Mouse (Mus musculus) gastrocnemius, adult 2 months (tissue): ENCODE data around the gene Orai1. TPM values are rescaled to one million over a fixed set of nuclear protein-coding genes. Genes with fewer than 3 reads are reported as not detected.

Experiments
- DNase-seq: peaks from one replicate; pipeline ENCODE4 v3.0.0; 2022
- H3K27ac ChIP-seq: fragments of 200-600 bp; 2 replicates; pipeline ENCODE4 v1.8.1; 2022; ENCODE audit warnings: mild to moderate bottlenecking
- H3K4me3 ChIP-seq: fragments of 200-600 bp; 2 replicates; pipeline ENCODE4 v1.8.1; 2022; ENCODE audit warnings: mild to moderate bottlenecking, moderate library complexity
- CTCF ChIP-seq: fragments of 200-600 bp; IDR thresholded peaks from 2 replicates; pipeline ENCODE4 v1.8.1; 2022; ENCODE audit warnings: antibody characterized with exemption, mild to moderate bottlenecking, moderate library complexity
- intact Hi-C: fragments of 180-260 bp; cut with DNase I; formaldehyde crosslinking; loops from one replicate; pipeline ENCODE4 v1.15.1; 2025
- total RNA-seq, 2 experiments: library from RNA; stranded (reverse); gene quantifications; 2 replicates each; pipeline ENCODE4 v1.2.3; 2021

The Orai1 gene
- total RNA-seq, 2 experiments from 2014 or later, result 32.1 to 38.7 TPM

DNA sequence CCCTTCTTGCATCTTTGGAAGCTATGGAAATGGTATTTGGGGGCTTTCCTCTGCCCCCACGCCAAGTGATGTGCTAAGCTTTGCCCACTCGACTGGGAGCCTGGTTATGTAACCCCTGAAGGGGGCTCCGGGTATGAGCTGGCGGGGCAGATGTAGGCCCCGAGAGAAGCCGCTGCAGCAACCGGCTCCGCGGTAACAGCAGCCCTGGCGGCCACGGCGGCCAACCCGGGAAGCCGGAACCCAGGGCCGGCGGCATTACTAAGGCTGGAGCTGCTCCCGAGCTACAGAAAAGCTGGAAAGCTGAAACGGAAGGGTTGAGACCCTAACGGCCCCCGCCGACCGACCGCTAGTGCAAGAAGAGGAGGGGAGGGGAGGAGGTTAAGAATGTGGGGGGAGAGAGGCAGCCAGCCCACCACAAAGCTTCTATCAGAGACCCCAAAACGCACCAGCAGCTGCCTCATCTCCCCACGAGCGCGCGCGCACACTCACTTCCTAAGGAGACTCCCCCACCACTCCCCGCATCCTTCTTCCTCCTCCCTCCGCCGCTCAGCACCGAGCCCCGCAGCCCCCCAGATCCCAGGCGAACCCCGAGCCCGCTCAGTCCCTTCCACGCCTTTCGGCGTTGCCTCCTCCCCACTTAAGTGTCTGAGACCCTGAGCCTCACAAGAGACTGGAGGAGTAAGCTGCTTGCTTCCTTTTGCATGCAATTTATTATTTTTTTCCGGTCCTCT is 26.7 kb upstream of the Orai1 start:
- DNase-seq, result peak; percentile 67
- TF ChIP-seq CTCF, result no peak; the same call in 1 of the 2 replicates
- intact Hi-C loops, result loop anchor here (2.0 kb wide), 1 partner anchor 21 kb away; no protein-coding TSS in a partner anchor
- H3K4me3 ChIP-seq, result peak overlapping the region; percentile 77
- peak overlapping the region; percentile 96 for H3K27ac ChIP-seq

GRCm38 (mm10) chr5:122989001-122989525 is 25.8 kb upstream of the Orai1 start:
- no peak for TF ChIP-seq CTCF
- peak; percentile 89 for DNase-seq
- Histone ChIP-seq H3K4me3 (peak overlapping the region; percentile 77), H3K27ac (peak overlapping the region; percentile 96)
- intact Hi-C loops, result loop anchor here (2.0 kb wide), 1 partner anchor 20 kb away; no protein-coding TSS in a partner anchor

DNA sequence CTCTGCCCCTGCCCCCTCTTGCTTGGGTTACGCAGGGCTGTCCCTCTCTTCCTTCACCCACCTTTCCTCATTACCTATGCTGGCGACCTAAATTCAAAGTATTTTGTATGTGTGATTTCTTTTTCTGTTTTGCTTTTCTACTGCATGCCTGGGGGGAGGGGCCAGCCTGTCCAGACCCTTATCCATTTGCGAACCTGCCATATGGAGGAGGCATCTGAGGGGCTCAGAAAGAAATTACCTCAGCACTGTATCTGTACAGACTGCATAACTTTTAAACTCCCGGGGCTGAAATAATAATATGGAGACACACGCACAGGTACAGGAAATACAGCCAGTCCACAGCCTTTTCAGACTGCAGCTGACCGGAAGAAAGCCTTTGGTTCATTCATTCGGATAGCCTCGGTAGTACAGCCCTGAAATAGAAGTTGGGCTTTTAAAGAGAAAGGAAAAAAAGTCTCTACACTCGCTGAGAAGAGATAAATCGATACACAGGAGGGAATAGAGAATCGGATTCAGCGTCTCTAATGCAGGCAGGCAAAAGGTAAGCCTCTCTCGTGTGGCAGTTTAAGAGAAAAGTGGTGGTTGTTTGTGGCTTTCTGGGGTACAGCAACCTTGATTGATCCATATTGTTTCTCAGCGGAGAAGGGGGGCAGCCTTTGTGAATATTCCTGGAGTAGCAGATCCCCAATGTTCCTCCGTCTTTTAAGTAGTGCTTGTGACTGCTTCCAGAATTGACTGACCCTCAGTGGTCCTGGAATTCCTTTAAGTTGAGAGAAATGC is 25.1 kb upstream of the Orai1 start, which contains the start of gene Kdm2b:
Gene Kdm2b, minus strand, starts transcription at position 273 of the 780 bp plus-strand sequence.
- Histone ChIP-seq H3K27ac (peak within 1 kb of the TSS; percentile 96), H3K4me3 (peak within 1 kb of the TSS; percentile 77)
- no peak for DNase-seq
- no peak for TF ChIP-seq CTCF
- intact Hi-C loops, result loop anchor here (2.0 kb wide), 1 partner anchor 19 kb away; no protein-coding TSS in a partner anchor

GRCm38 (mm10) chr5:122990411-122991160 is 24.3 kb upstream of the Orai1 start:
- Histone ChIP-seq H3K4me3 (peak overlapping the region; percentile 77), H3K27ac (peak overlapping the region; percentile 96; the same call in 1 of the 2 replicates)
- no peak for DNase-seq
- TF ChIP-seq CTCF, result no peak
- intact Hi-C loops, result no loop called here

- no peak for DNase-seq
- Histone ChIP-seq H3K4me3 (no peak overlapping the region), H3K27ac (no peak overlapping the region)
- TF ChIP-seq CTCF, result no peak
- intact Hi-C loops, result no loop called here
Measured at GRCm38 (mm10) chr5:122991350-122992004, 23.4 kb upstream of the Orai1 start.

GRCm38 (mm10) chr5:122993811-122994210 is 21.1 kb upstream of the Orai1 start:
- H3K27ac ChIP-seq, result peak overlapping the region; percentile 72; the same call in 1 of the 2 replicates
- intact Hi-C loops, result no loop called here
- no peak for DNase-seq
- H3K4me3 ChIP-seq, result peak overlapping the region; percentile 71
- TF ChIP-seq CTCF, result no peak

- Histone ChIP-seq H3K4me3 (peak overlapping the region; percentile 71), H3K27ac (peak overlapping the region; percentile 72)
- no peak for TF ChIP-seq CTCF
- intact Hi-C loops, result no loop called here
- DNase-seq, result peak; percentile 91
Measured at GRCm38 (mm10) chr5:122994303-122994846, 20.5 kb upstream of the Orai1 start.

DNA sequence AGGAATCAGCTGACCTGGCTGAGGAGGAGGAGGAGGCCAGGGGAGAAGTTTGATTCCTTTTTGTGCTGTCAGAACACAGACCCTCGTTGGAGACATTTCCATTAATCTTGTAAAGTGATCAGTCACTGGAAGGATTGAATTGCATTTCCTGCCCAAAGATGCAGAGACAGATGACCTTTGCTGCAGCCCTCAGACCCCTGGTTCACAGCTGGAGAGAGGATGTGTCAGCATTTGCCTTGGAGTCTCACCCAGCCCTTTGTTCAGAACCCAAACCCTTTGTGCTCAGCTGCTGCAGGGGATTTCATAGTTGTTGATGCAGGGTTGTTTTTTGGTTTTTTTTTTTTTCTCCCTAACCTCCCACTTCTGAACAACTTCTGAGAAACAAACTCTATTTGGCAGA is 20.0 kb upstream of the Orai1 start:
- no peak for TF ChIP-seq CTCF
- peak overlapping the region; percentile 71 for H3K4me3 ChIP-seq
- intact Hi-C loops, result no loop called here
- DNase-seq, result no peak
- peak overlapping the region; percentile 72 for H3K27ac ChIP-seq

- TF ChIP-seq CTCF, result no peak
- DNase-seq, result no peak
- Histone ChIP-seq H3K27ac (no peak overlapping the region), H3K4me3 (no peak overlapping the region)
- intact Hi-C loops, result no loop called here
Measured at GRCm38 (mm10) chr5:122997205-122998204, 17.4 kb upstream of the Orai1 start.

- TF ChIP-seq CTCF, result no peak
- intact Hi-C loops, result no loop called here
Measured at GRCm38 (mm10) chr5:123000901-123001300, 14.0 kb upstream of the Orai1 start.

More at GRCm38 (mm10) chr5:123000901-123001300, 14.0 kb upstream of the Orai1 start:
- Histone ChIP-seq H3K4me3 (no peak overlapping the region), H3K27ac (no peak overlapping the region)
- no peak for DNase-seq
